Mouse (Mus musculus) layer of hippocampus, postnatal 10 days (tissue): ENCODE data around the gene Bdnf. TPM values are rescaled to one million over a fixed set of nuclear protein-coding genes. Genes with fewer than 3 reads are reported as not detected.

Experiments
- total RNA-seq, 2 experiments: library from RNA; stranded (reverse); gene quantifications; 2 replicates each; pipeline ENCODE4 v1.2.3; 2021

The Bdnf gene
- total RNA-seq, 2 experiments from 2014 or later = 27.1 to 29.6 TPM

Other genes starting within 250 kb of the Bdnf start
- 100 to 1,000 TPM; 142 to 160 TPM for gene Lin7c, start 216.2 kb downstream of the Bdnf start, total RNA-seq
- gene Lgr4, start 242.9 kb downstream of the Bdnf start, total RNA-seq = 10 to 100 TPM; 24.8 to 25.4 TPM